Mouse (Mus musculus): Measurements from ENCODE around the gene Inafm1. TPM values are rescaled to one million over a fixed set of nuclear protein-coding genes. Genes with fewer than 3 reads are reported as not detected.

Gene Inafm1
- 1.6 TPM for polyA plus RNA-seq (2014; fragmentation: Illumina TruSeq; extraction: RNeasy Lipid Tissue Mini Kit (QIAGEN cat#74804); ENCODE audit: low replicate concordance)

DNA sequence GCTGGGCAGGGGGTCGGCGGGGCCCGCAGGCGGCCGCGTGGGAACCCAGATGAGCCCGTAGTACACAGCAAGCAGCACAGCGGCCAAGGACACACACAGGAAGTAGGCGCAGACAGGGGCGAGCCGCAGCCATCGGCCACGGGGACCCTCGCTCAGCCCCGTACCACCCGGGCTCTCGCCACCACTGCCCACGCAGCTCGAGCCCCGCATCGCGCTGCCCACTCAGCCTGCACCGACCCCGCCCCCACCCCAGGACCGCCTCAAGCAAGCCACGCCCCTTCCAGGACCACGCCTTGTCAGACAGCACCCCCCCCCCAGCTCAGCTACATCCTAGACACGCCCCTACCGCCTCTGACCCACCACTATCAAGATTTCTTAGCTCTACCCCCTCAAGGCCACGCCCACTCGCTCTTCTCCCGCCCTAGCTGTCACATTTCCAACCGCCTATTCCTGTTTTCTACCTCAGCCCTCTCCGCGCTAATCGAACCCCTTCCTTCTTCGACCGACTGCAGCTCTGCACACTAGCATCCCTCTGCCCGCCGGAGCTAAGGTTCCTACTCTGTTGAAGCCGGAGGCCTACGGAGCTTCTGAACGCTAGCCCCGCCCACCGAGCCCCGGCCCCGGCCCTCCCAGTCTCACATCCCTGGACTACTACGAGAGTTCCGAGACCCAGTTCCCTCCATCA is at the start of gene Inafm1:
Inafm1 (minus strand) TSS at position 537 of the 685 bp plus-strand sequence.

DNA sequence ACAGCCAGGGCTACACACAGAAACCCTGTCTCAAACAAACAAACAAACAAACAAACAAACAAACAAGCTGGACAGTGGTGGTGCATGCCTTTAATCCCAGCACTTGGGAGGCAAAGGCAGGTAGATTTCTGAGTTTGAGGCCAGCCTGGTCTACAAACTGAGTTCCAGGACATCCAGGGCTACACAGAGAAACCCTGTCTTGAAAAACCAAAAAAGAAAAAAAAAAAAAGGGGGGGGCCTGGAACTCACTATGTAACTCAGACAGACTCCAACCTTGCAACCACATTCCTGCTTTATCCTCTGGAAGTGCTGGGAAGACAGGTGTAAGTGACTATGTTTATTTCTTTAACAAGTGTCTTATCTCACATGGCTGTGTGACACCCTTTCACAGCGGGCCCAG is 34.7 kb upstream of the Inafm1 start, which contains the start of gene Bbc3:
Bbc3 (plus strand) TSS at position 301 of the 400 bp plus-strand sequence.

DNA sequence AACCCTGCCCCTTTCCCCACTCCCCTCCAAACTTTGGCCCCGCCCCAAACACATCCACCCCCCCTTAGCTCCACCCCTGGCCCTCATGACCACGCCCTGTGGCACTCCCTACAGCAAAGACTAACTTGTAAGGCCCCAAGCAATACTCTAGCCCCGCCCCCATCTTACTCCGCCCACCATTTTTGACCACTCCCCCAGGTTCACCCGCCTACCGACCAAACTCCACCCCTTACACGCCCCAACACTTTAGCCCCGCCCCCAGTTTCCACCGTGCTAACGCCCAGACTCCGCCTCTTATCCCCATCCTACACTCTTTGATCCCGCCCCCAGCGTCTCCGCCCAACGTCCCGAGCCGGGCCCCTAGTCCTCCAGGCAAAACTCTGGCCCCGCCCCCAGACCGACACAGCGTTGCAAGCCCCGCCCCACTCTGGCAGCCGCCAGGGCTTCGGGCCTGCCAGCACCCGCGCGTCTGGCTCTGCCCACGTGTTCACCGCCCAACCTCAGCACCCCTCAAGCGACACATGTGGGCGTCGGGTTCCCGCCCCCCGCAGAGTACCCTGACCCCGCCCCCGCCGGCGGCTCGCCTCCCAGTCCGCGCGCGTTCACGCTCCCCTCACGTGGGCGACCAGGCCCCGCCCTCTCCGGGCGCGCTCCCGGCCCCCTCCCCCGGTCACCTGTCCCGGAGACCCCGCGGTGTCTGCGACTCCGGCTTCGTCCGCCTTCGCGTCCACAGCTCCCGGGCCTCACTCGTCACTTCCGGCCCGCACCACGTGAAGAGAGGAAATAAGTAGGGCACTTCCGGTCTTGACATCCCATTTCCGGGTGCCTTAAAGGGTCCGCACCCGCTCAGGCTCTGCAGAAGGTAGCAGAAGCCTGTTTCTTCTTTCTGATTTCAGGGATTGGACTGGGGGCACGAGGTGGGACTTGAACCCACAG is 12.9 kb upstream of the Inafm1 start, which contains the start of gene Ccdc9:
Ccdc9 (minus strand) TSS at position 770 of the 936 bp plus-strand sequence.

DNA sequence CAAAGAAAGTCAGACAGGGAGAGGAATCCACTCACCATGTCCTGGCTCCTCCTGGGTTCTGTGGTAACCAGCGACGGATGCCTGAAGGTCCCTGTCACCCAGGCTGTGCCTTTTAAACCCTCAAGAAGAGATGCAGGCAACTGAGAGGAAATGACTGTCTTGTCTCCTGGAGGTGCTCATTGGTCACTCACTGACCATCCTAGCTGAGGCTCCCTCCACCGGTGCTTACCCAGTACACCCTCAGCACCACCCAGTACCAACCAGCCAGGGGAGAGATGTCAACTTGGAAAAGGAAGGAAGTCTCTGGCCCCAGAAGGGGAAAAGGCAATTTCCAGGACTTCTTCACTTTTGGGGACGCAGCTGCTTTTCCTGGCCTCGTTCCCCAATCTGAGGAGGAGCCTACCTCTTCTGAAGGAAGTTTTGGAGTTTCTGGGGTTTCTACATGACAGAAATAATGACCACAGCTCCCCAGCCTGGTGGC is 14.3 kb downstream of the Inafm1 start, which contains the start of gene C5ar1:
C5ar1 (minus strand) TSS at position 431 of the 481 bp plus-strand sequence.

DNA sequence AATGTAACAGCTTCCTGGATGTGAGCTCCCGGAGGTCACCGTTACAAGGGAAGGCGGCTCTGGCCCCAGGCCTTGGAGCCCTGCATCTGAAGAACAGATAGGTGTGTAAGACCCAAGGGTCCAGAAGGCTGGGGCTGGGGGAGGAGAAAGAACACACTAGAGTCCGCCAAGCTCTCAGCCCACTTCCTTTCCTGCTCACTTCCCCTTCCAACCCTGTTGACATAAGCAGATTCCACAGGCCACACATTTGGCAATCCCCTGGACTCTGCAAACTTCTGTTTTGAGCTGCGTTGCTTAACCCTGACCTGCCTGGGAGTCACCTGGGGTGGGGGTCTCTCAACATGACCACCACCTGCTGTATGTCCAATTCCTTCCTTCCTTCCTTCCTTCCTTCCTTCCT is 29.4 kb downstream of the Inafm1 start, which contains the start of gene C5ar2:
C5ar2 (minus strand) TSS at position 88 of the 400 bp plus-strand sequence.

Other genes with a start within 250 kb of the Inafm1 start
- 0.56 TPM for gene Bicra, start 225.7 kb downstream of the Inafm1 start, polyA plus RNA-seq (2014; fragmentation: Illumina TruSeq; extraction: RNeasy Lipid Tissue Mini Kit (QIAGEN cat#74804); ENCODE audit: low replicate concordance)
- gene Zfp541, start 211.8 kb downstream of the Inafm1 start, polyA plus RNA-seq (2014; fragmentation: Illumina TruSeq; extraction: RNeasy Lipid Tissue Mini Kit (QIAGEN cat#74804); ENCODE audit: low replicate concordance): not detected
- 7.2 TPM for gene Napa, start 175.2 kb downstream of the Inafm1 start, polyA plus RNA-seq (2014; fragmentation: Illumina TruSeq; extraction: RNeasy Lipid Tissue Mini Kit (QIAGEN cat#74804); ENCODE audit: low replicate concordance)
- gene Kptn, start 153.7 kb downstream of the Inafm1 start, polyA plus RNA-seq (2014; fragmentation: Illumina TruSeq; extraction: RNeasy Lipid Tissue Mini Kit (QIAGEN cat#74804); ENCODE audit: low replicate concordance): 6.2 TPM
- gene Slc8a2, start 143.8 kb downstream of the Inafm1 start, polyA plus RNA-seq (2014; fragmentation: Illumina TruSeq; extraction: RNeasy Lipid Tissue Mini Kit (QIAGEN cat#74804); ENCODE audit: low replicate concordance): not detected
- gene Meis3, start 98.5 kb downstream of the Inafm1 start, polyA plus RNA-seq (2014; fragmentation: Illumina TruSeq; extraction: RNeasy Lipid Tissue Mini Kit (QIAGEN cat#74804); ENCODE audit: low replicate concordance): not detected
- 0.11 TPM for gene Dhx34, start 51.6 kb downstream of the Inafm1 start, polyA plus RNA-seq (2014; fragmentation: Illumina TruSeq; extraction: RNeasy Lipid Tissue Mini Kit (QIAGEN cat#74804); ENCODE audit: low replicate concordance)
- gene C5ar2, start 29.5 kb downstream of the Inafm1 start, polyA plus RNA-seq (2014; fragmentation: Illumina TruSeq; extraction: RNeasy Lipid Tissue Mini Kit (QIAGEN cat#74804); ENCODE audit: low replicate concordance): 0.30 TPM
- 1.9 TPM for gene C5ar1, start 14.1 kb downstream of the Inafm1 start, polyA plus RNA-seq (2014; fragmentation: Illumina TruSeq; extraction: RNeasy Lipid Tissue Mini Kit (QIAGEN cat#74804); ENCODE audit: low replicate concordance)
- gene Ccdc9, start 13.2 kb upstream of the Inafm1 start, polyA plus RNA-seq (2014; fragmentation: Illumina TruSeq; extraction: RNeasy Lipid Tissue Mini Kit (QIAGEN cat#74804); ENCODE audit: low replicate concordance): 8.5 TPM
- gene Bbc3, start 34.8 kb upstream of the Inafm1 start, polyA plus RNA-seq (2014; fragmentation: Illumina TruSeq; extraction: RNeasy Lipid Tissue Mini Kit (QIAGEN cat#74804); ENCODE audit: low replicate concordance): not detected
- gene Sae1, start 114.2 kb upstream of the Inafm1 start, polyA plus RNA-seq (2014; fragmentation: Illumina TruSeq; extraction: RNeasy Lipid Tissue Mini Kit (QIAGEN cat#74804); ENCODE audit: low replicate concordance): 48.0 TPM
- gene Zc3h4, start 127.3 kb upstream of the Inafm1 start, polyA plus RNA-seq (2014; fragmentation: Illumina TruSeq; extraction: RNeasy Lipid Tissue Mini Kit (QIAGEN cat#74804); ENCODE audit: low replicate concordance): 6.5 TPM
- not detected for gene Tmem160, start 179.2 kb upstream of the Inafm1 start, polyA plus RNA-seq (2014; fragmentation: Illumina TruSeq; extraction: RNeasy Lipid Tissue Mini Kit (QIAGEN cat#74804); ENCODE audit: low replicate concordance)
- not detected for gene Npas1, start 204.1 kb upstream of the Inafm1 start, polyA plus RNA-seq (2014; fragmentation: Illumina TruSeq; extraction: RNeasy Lipid Tissue Mini Kit (QIAGEN cat#74804); ENCODE audit: low replicate concordance)

All from small intestine, adult 10 weeks (tissue).